In the genomic region with DNA sequence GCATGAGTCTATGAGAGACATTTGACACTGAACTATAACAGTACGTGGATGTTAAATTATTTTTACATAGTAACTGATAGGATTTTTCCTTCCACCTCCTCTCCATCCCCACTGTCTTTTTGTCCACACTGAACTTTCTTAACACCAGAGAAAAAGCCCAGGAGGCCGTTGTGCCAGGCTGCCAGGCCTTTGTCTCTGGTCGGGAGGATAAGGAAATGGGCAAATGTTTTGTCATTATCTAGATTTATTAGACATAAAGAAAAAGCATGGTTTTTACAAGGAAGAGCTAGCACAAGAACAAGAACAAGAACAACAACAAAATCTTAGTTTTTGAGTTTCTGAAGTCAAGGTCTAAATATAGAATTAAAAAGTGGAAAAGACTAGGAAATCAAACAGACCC, we compare ENCODE assay signal across 19 mouse cellular contexts. TPM values are rescaled to one million over a fixed set of nuclear protein-coding genes. Genes with fewer than 3 reads are reported as not detected.
DNase-seq lines count a peak whose midpoint lies in the region; TF ChIP-seq lines count a peak whose summit lies in the region.
"Had no signal": no experiment of that assay in that cellular context is flagged by ENCODE, and none has a peak within 500 bp of the region (broad histone marks: within the 10 kb centered on the region; RNA-seq: fewer than 3 reads in every experiment).

No protein-coding gene starts in this region.

- 46% methylated on average over 3 of the region's 3 CpGs for WGBS in macrophage (ENCODE audit: missing documents)

- dilution Hi-C loops in CH12.LX (cut with MboI; ENCODE audit: extremely low pct_ligation_motif_present, extremely low pct_unique_long_range_greater_than_20kb, low sequenced_read_pairs) = no loop called here

- TF ChIP-seq CTCF in gastrocnemius, adult 2 months (IDR thresholded peaks at IDR 0.05) = no peak
- no peak for TF ChIP-seq CTCF in CH12.LX (conservative IDR thresholded peaks at IDR 0.05 in 1 of 2, IDR thresholded peaks at IDR 0.05 in 1 of 2; ENCODE audit: low read depth in 2 of 2, low read length in 2 of 2)

- H3K4me1 ChIP-seq in CH12.LX (ENCODE audit: control insufficient read depth in 1 of 2, insufficient read depth in 2 of 2) = peaks cover 44 to 84% of the 10 kb centered on the region in 2 experiments

- no peaks in the 10 kb centered on the region for H3K27me3 ChIP-seq in CH12.LX (replicated peaks)

- H3K27ac ChIP-seq in gastrocnemius, adult 2 months = peak overlapping the region; percentile 31; the same call in 1 of the 2 replicates
- H3K27ac ChIP-seq in CH12.LX (ENCODE audit: insufficient read depth, low read depth) (peak overlapping the region; percentile 52; the same call in 1 of the 2 replicates), macrophage (peak overlapping the region; percentile 79)
- H3K27ac ChIP-seq: embryonic facial prominence, embryonic 10.5 days; embryonic facial prominence, embryonic 12.5 days; forebrain, embryonic 15.5 days had no signal

- no peak overlapping the region for H3K4me2 ChIP-seq in CH12.LX (ENCODE audit: insufficient read depth, low read depth, poor library complexity, severe bottlenecking)
- H3K4me2 ChIP-seq: embryonic facial prominence, embryonic 12.5 days; forebrain, embryonic 13.5 days; forebrain, embryonic 15.5 days had no signal

- no peak for DNase-seq in gastrocnemius, adult 2 months
- no peak for DNase-seq in gastrocnemius, postnatal 4 days (ENCODE audit: low spot score in 2 of 2)
- no peak for DNase-seq in CH12.LX (ENCODE audit: extremely low read depth)
- DNase-seq in gastrocnemius, adult 8-10 months (ENCODE audit: low spot score in 2 of 2) = no peak
- DNase-seq: adrenal gland, adult 8-10 months; adrenal gland, postnatal 14 days; adrenal gland, postnatal 36 days; B cell, adult 2 months; cerebellum, adult 11-12 months; cerebellum, adult 2 months; cerebellum, adult 9-10 months; cerebellum, postnatal 10 days; cerebellum, postnatal 25 days; forebrain, postnatal 0 days had no signal

- in situ Hi-C loops in CH12.LX (cut with MboI; ENCODE audit: low pct_ligation_motif_present, low pct_unique_long_range_greater_than_20kb, low sequenced_read_pairs) = no loop called here

- no peak for TF ChIP-seq EP300 in CH12.LX (IDR thresholded peaks at IDR 0.05; ENCODE audit: low read length)

- H3K79me2 ChIP-seq in CH12.LX (replicated peaks; ENCODE audit: control insufficient read depth, extremely low read depth, insufficient read depth, poor library complexity, severe bottlenecking) (peaks cover 69% of the 10 kb centered on the region), macrophage (ENCODE audit: inconsistent target) (peaks cover 4% of the 10 kb centered on the region)

- H3K36me3 ChIP-seq in CH12.LX (replicated peaks in 1 of 2; ENCODE audit: control insufficient read depth in 1 of 2, insufficient read depth in 1 of 2, low read length in 1 of 2) (peaks cover 40 to 70% of the 10 kb centered on the region in 2 experiments), macrophage (ENCODE audit: inconsistent target) (no peaks in the 10 kb centered on the region)
- H3K36me3 ChIP-seq: embryonic facial prominence, embryonic 10.5 days; embryonic facial prominence, embryonic 12.5 days; forebrain, embryonic 15.5 days had no signal

- no peak for TF ChIP-seq RAD21 in CH12.LX (IDR thresholded peaks at IDR 0.05; ENCODE audit: low read depth, low read length)

- H3K9me3 ChIP-seq in CH12.LX (replicated peaks; ENCODE audit: low read length) = no peaks in the 10 kb centered on the region
- H3K9me3 ChIP-seq: embryonic facial prominence, embryonic 10.5 days; embryonic facial prominence, embryonic 12.5 days; forebrain, embryonic 13.5 days; forebrain, embryonic 15.5 days had no signal

- H3K4me3 ChIP-seq in gastrocnemius, adult 2 months = no peak overlapping the region
- no peak overlapping the region for H3K4me3 ChIP-seq in CH12.LX (replicated peaks in 1 of 3; ENCODE audit: low read depth in 2 of 3, low read length in 2 of 3, poor library complexity in 1 of 3)
- no peak overlapping the region for H3K4me3 ChIP-seq in macrophage (ENCODE audit: inconsistent target)
- H3K4me3 ChIP-seq: embryonic facial prominence, embryonic 10.5 days; embryonic facial prominence, embryonic 12.5 days; forebrain, embryonic 13.5 days; forebrain, embryonic 15.5 days had no signal

- no peak for TF ChIP-seq POLR2A in CH12.LX (IDR thresholded peaks at IDR 0.05; ENCODE audit: low read depth, low read length)

- intact Hi-C loops in gastrocnemius, adult 2 months (cut with DNase I) = loop anchor here (5.0 kb wide), 1 partner anchor 242 kb away; no protein-coding TSS in a partner anchor

- peak overlapping the region; percentile 21; the same call in 1 of the 2 replicates for H3K9ac ChIP-seq in CH12.LX (ENCODE audit: insufficient read depth, low read depth)
- H3K9ac ChIP-seq: embryonic facial prominence, embryonic 12.5 days; forebrain, embryonic 13.5 days; forebrain, embryonic 15.5 days; forebrain, postnatal 0 days had no signal

TF ChIP-seq in CH12.LX, 34 proteins besides CTCF, POLR2A, EP300 and RAD21:
- TF ChIP-seq POLR2AphosphoS2 (IDR thresholded peaks at IDR 0.05; ENCODE audit: low read depth, low read length) = no peak
- TF ChIP-seq KAT2A (IDR thresholded peaks at IDR 0.05; ENCODE audit: insufficient replicate concordance, low read length) = no peak
- no peak for TF ChIP-seq JUND (conservative IDR thresholded peaks at IDR 0.05; ENCODE audit: low read depth, low read length)
- no peak for TF ChIP-seq ETS1 (conservative IDR thresholded peaks at IDR 0.05; ENCODE audit: low read depth, low read length)

RNA-seq across cellular contexts. Expression of gene Rftn1, which starts 4.1 kb away (rescaled TPM):
- 10 to 100 TPM; 11.4 to 16.9 TPM for total RNA-seq in gastrocnemius, adult 2 months (2021)
- 10 to 100 TPM; 36.2 to 42.7 TPM for total RNA-seq in gastrocnemius, postnatal 4 days (2021)
- total RNA-seq in CH12.LX (2012; rRNA removed) (52.5 and 76.2 TPM in 2 replicates), CH12.LX (2014; rRNA removed) (60.5 and 71.7 TPM in 2 replicates)
- polyA plus RNA-seq in CH12.LX (2012; ENCODE audit: insufficient read length, low read depth) (66.2 and 80.6 TPM in 2 replicates), macrophage (2018) (50.8 to 80.6 TPM (median 73.2 TPM) in 3 replicates)
- 100 to 1,000 TPM; 102 to 341 (median 172) TPM for total RNA-seq in macrophage (2018; cell fraction: chromatin; rRNA removed)
- total RNA-seq in macrophage (2018; cell fraction: cytosol; rRNA removed) = 100 to 1,000 TPM in 2 of 26 experiments, 10 to 100 TPM in 24; 60.3 to 108 (median 79.2) TPM
- 100 to 1,000 TPM in 23 of 26 experiments, 10 to 100 TPM in 3; 85.1 to 476 (median 159) TPM for total RNA-seq in macrophage (2018; cell fraction: nucleus; rRNA removed)
- 1 to 10 TPM; 6.7 to 9.9 (median 7.4) TPM for total RNA-seq in gastrocnemius, adult 8-10 months (2022)
